Mouse (Mus musculus): Measurements from ENCODE around the gene Tceal7.

GRCm38 (mm10) chrX:136172786-136173185, 41.8 kb upstream of the Tceal7 start:
- TF ChIP-seq POLR2A (IDR thresholded peaks at IDR 0.05; ENCODE audit: insufficient read depth, low read depth, low read length): no peak
- no peak for TF ChIP-seq CTCF (IDR thresholded peaks at IDR 0.05)

Measured in heart, adult 2 months (tissue).